ENCODE assay signal across 27 mouse cellular contexts in genomic region chr3:80797935-80798334, GRCm38 (mm10). TPM values are rescaled to one million over a fixed set of nuclear protein-coding genes. Genes with fewer than 3 reads are reported as not detected.
DNase-seq lines count a peak whose midpoint lies in the region; ATAC-seq lines count a peak whose summit lies in the region.
"Had no signal": no experiment of that assay in that cellular context is flagged by ENCODE, and none has a peak within 500 bp of the region (broad histone marks: within the 10 kb centered on the region; RNA-seq: fewer than 3 reads in every experiment).

No protein-coding gene starts in this region.

- peak overlapping the region; percentile 59; the same call in 1 of the 2 replicates for H3K4me3 ChIP-seq in forebrain, embryonic 13.5 days
- no peak overlapping the region for H3K4me3 ChIP-seq in forebrain, embryonic 10.5 days
- no peak overlapping the region for H3K4me3 ChIP-seq in neural tube, embryonic 12.5 days
- H3K4me3 ChIP-seq in midbrain, embryonic 15.5 days: peak overlapping the region; percentile 74
- H3K4me3 ChIP-seq: embryonic facial prominence, embryonic 15.5 days; heart, embryonic 12.5 days; intestine, embryonic 15.5 days; limb, embryonic 12.5 days; liver, embryonic 12.5 days; megakaryocyte, embryonic 14.5 days had no signal

- WGBS in forebrain, embryonic 13.5 days: 30% methylated on average over 1 of the region's 1 CpGs
- 70% methylated on average over 1 of the region's 1 CpGs for WGBS in forebrain, embryonic 10.5 days
- 75% methylated on average over 1 of the region's 1 CpGs for WGBS in neural tube, embryonic 12.5 days
- 56% methylated on average over 1 of the region's 1 CpGs for WGBS in midbrain, embryonic 15.5 days

- H3K36me3 ChIP-seq in forebrain, embryonic 13.5 days (ENCODE audit: poor library complexity, severe bottlenecking): no peaks in the 10 kb centered on the region
- no peaks in the 10 kb centered on the region for H3K36me3 ChIP-seq in forebrain, embryonic 10.5 days (replicated peaks)
- no peaks in the 10 kb centered on the region for H3K36me3 ChIP-seq in neural tube, embryonic 12.5 days
- no peaks in the 10 kb centered on the region for H3K36me3 ChIP-seq in midbrain, embryonic 15.5 days (replicated peaks)
- H3K36me3 ChIP-seq: embryonic facial prominence, embryonic 15.5 days; heart, embryonic 12.5 days; intestine, embryonic 15.5 days; limb, embryonic 12.5 days; liver, embryonic 12.5 days had no signal

- no peak for DNase-seq in forebrain, embryonic 10.5 days (ENCODE audit: extremely low spot score, low spot score)
- DNase-seq in neural tube, embryonic 10.5 days (ENCODE audit: extremely low spot score, low spot score): no peak
- no peak for DNase-seq in urinary bladder, postnatal 25 days (ENCODE audit: low spot score)
- DNase-seq in adrenal gland, postnatal 14 days: no peak
- no peak for DNase-seq in heart, postnatal 25 days (ENCODE audit: low spot score)
- DNase-seq: adrenal gland, adult 8-10 months; cerebellum, adult 11 months; cerebellum, postnatal 10 days; heart, postnatal 14 days; kidney, adult 9 months; kidney, postnatal 36 days; lung, adult 2 months; retina, postnatal 1 day; thymus, postnatal 36 days had no signal

- no peak for ATAC-seq in forebrain, embryonic 13.5 days
- ATAC-seq in neural tube, embryonic 12.5 days (ENCODE audit: low FRiP score, low read depth): no peak
- ATAC-seq in midbrain, embryonic 15.5 days (replicated peaks): no peak
- ATAC-seq: CD4-positive, CD25-positive, alpha-beta regulatory T cell, adult 4 months; intestine, embryonic 15.5 days; liver, embryonic 12.5 days; Patski had no signal

- H3K4me2 ChIP-seq in forebrain, embryonic 13.5 days: peak overlapping the region; percentile 78
- peak overlapping the region; percentile 14; the same call in 1 of the 2 replicates for H3K4me2 ChIP-seq in neural tube, embryonic 12.5 days (replicated peaks)
- peak overlapping the region; percentile 59 for H3K4me2 ChIP-seq in midbrain, embryonic 15.5 days
- H3K4me2 ChIP-seq: embryonic facial prominence, embryonic 15.5 days; heart, embryonic 12.5 days; intestine, embryonic 15.5 days; limb, embryonic 12.5 days; liver, embryonic 12.5 days had no signal

- no peaks in the 10 kb centered on the region for H3K27me3 ChIP-seq in forebrain, embryonic 13.5 days
- peaks cover 47% of the 10 kb centered on the region for H3K27me3 ChIP-seq in forebrain, embryonic 10.5 days (ENCODE audit: poor library complexity, severe bottlenecking)
- H3K27me3 ChIP-seq in neural tube, embryonic 12.5 days (replicated peaks): no peaks in the 10 kb centered on the region
- H3K27me3 ChIP-seq in midbrain, embryonic 15.5 days (replicated peaks): no peaks in the 10 kb centered on the region

- intact Hi-C loops in heart, postnatal 25 days (cut with DNase I): loop anchor here (5.0 kb wide), 1 partner anchor 716 kb away; no protein-coding TSS in a partner anchor

- H3K27ac ChIP-seq in forebrain, embryonic 13.5 days: no peak overlapping the region
- H3K27ac ChIP-seq in forebrain, embryonic 10.5 days: no peak overlapping the region
- no peak overlapping the region for H3K27ac ChIP-seq in neural tube, embryonic 12.5 days
- H3K27ac ChIP-seq in midbrain, embryonic 15.5 days: no peak overlapping the region
- H3K27ac ChIP-seq: embryonic facial prominence, embryonic 15.5 days; intestine, embryonic 15.5 days; limb, embryonic 12.5 days; liver, embryonic 12.5 days; stomach, postnatal 0 days had no signal

- no peak overlapping the region for H3K9ac ChIP-seq in forebrain, embryonic 13.5 days
- H3K9ac ChIP-seq in neural tube, embryonic 12.5 days: no peak overlapping the region
- no peak overlapping the region for H3K9ac ChIP-seq in midbrain, embryonic 15.5 days
- H3K9ac ChIP-seq: embryonic facial prominence, embryonic 15.5 days; heart, embryonic 12.5 days; intestine, embryonic 15.5 days; limb, embryonic 12.5 days; liver, embryonic 12.5 days had no signal

- peaks cover 23% of the 10 kb centered on the region for H3K4me1 ChIP-seq in forebrain, embryonic 13.5 days
- peaks cover 30% of the 10 kb centered on the region for H3K4me1 ChIP-seq in forebrain, embryonic 10.5 days
- peaks cover 3% of the 10 kb centered on the region; the same call in 1 of the 2 replicates for H3K4me1 ChIP-seq in neural tube, embryonic 12.5 days
- peaks cover 27% of the 10 kb centered on the region for H3K4me1 ChIP-seq in midbrain, embryonic 15.5 days

- H3K9me3 ChIP-seq in forebrain, embryonic 13.5 days (replicated peaks): no peaks in the 10 kb centered on the region
- H3K9me3 ChIP-seq in forebrain, embryonic 10.5 days: no peaks in the 10 kb centered on the region
- no peaks in the 10 kb centered on the region for H3K9me3 ChIP-seq in neural tube, embryonic 12.5 days
- no peaks in the 10 kb centered on the region for H3K9me3 ChIP-seq in midbrain, embryonic 15.5 days
- H3K9me3 ChIP-seq: embryonic facial prominence, embryonic 15.5 days; heart, embryonic 12.5 days; intestine, embryonic 15.5 days; limb, embryonic 12.5 days; liver, embryonic 12.5 days had no signal

RNA-seq across cellular contexts. Expression of gene Gria2, which starts 4.7 kb away (rescaled TPM):
- polyA plus RNA-seq in forebrain, embryonic 13.5 days (2015; fragmentation: Nextera tagmentation; extraction: Ambion mirVana): 94.4 and 98.4 TPM in 2 replicates
- 1.0 and 1.8 TPM in 2 replicates for polyA plus RNA-seq in forebrain, embryonic 10.5 days (2016; fragmentation: Nextera tagmentation; extraction: Ambion mirVana)
- 49.4 and 50.0 TPM in 2 replicates for polyA plus RNA-seq in neural tube, embryonic 12.5 days (2016; fragmentation: Nextera tagmentation; extraction: Ambion mirVana)
- polyA plus RNA-seq in midbrain, embryonic 15.5 days (2015; fragmentation: Nextera tagmentation; extraction: Ambion mirVana): 196 and 222 TPM in 2 replicates
- total RNA-seq in adrenal gland, postnatal 14 days (2021): 11.9 and 15.8 TPM in 2 replicates
- total RNA-seq in heart, postnatal 25 days (2021): not detected
- total RNA-seq: ES-E14 had no signal
- polyA plus RNA-seq: CD4-positive, CD25-positive, alpha-beta regulatory T cell, adult 4 months; liver, embryonic 12.5 days; Patski had no signal

Comparison
In these comparisons a context has a peak if more than half of its experiments do, and no peak if none do; other contexts are left out.
1. H3K4me3 ChIP-seq: peak in forebrain, embryonic 13.5 days (single experiment) and midbrain, embryonic 15.5 days (single experiment); none in forebrain, embryonic 10.5 days (single experiment) and neural tube, embryonic 12.5 days (single experiment).
2. RNA of gene Gria2, which starts 4.7 kb away (polyA plus RNA-seq): 196 to 222 TPM in midbrain, embryonic 15.5 days, 94.4 to 98.4 TPM in forebrain, embryonic 13.5 days and 49.4 to 50.0 TPM in neural tube, embryonic 12.5 days; 1.0 to 1.8 TPM in forebrain, embryonic 10.5 days; every median in the first group is over 10 times any median in the second.
3. H3K4me2 ChIP-seq: peak in every context shown above with its lines; median percentile 78 in forebrain, embryonic 13.5 days; 59 in midbrain, embryonic 15.5 days; 14 in neural tube, embryonic 12.5 days.